Mouse (Mus musculus) heart, adult 2 months (tissue): ENCODE results near the gene Mrpl12.

Experiments used
- CTCF ChIP-seq: fragments of 200-600 bp; IDR thresholded peaks from 2 replicates; pipeline ENCODE4 v1.8.1; 2022; ENCODE audit warnings: antibody characterized with exemption, mild to moderate bottlenecking, moderate library complexity
- EP300 ChIP-seq: fragments of 200-500 bp; IDR thresholded peaks from 2 replicates; pipeline ENCODE4 v1.6.1; 2011; ENCODE audit warnings: low read depth, low read length, control low read depth; ENCODE audit not compliant: insufficient read depth
- POLR2A ChIP-seq: fragments of 200-500 bp; IDR thresholded peaks from 2 replicates; pipeline ENCODE4 v1.6.1; 2011; ENCODE audit warnings: mild to moderate bottlenecking, low read depth, low read length, control low read depth; ENCODE audit not compliant: insufficient read depth

DNA sequence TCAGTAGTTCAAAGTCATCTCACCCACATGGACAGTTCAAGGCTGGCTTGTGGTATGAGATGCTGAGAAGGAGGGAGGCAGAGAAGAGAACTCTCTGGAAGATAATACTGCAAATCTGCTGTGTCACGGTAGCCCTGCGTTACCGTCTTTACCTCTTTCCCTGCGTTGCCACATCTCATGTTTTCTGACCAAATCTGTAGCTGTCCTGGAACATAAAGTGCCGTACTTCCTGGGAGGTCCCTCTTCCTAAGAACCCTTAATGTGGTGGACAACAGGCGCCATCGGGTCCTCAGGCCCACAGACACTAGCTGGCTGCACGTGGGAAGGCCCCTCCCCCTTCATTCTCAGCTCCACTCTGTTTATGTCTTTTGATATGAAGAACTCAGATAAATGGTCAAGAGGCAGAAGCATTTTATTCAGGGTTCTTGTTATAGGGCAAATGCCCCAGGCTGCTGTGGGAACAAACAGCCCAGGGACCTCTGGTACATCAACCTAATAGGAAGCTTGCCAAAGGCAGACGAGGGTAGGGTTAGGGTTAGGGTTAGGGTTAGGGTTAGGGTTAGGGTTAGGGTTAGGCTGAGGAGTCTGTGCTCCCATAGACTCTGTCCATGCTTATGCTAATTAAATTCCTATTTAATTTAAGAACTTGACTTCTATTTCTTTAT is 43.4 kb downstream of the Mrpl12 start:
- TF ChIP-seq CTCF = no peak
- TF ChIP-seq POLR2A = no peak
- no peak for TF ChIP-seq EP300
